Mouse (Mus musculus) megakaryocyte, embryonic 14.5 days (primary cell): ENCODE measurements around the gene Cntn1.

ENCODE experiments used
- FLI1 ChIP-seq: IDR thresholded peaks from 2 replicates; pipeline ENCODE4 v1.6.1; 2012; ENCODE audit warnings: low read length, inconsistent platforms, mixed read lengths
- GATA1 ChIP-seq: IDR thresholded peaks from 3 replicates; pipeline ENCODE4 v1.6.1; 2012; ENCODE audit warnings: mixed read lengths, low read length, inconsistent platforms, borderline replicate concordance

GRCm38 (mm10) chr15:92215841-92216240 lies 164.9 kb downstream of the Cntn1 start:
- no peak for TF ChIP-seq FLI1
- TF ChIP-seq GATA1: no peak
